Mouse (Mus musculus) CH12.LX (cell line): ENCODE results near the gene Myh8. TPM values are rescaled to one million over a fixed set of nuclear protein-coding genes. Genes with fewer than 3 reads are reported as not detected.

ENCODE experiments used
- DNase-seq: peaks from one replicate; pipeline ENCODE4 v3.0.0-alpha.2; 2013; ENCODE audit errors: extremely low read depth
- H3K27ac ChIP-seq: 2 replicates; pipeline ENCODE4 v1.5.1; 2012; ENCODE audit warnings: low read depth, mild to moderate bottlenecking, control low read depth, moderate library complexity; ENCODE audit not compliant: insufficient read depth
- H3K27me3 ChIP-seq: replicated peaks from 2 replicates; pipeline ENCODE3; 2012; ENCODE audit warnings: inconsistent platforms
- H3K36me3 ChIP-seq, 2 experiments: replicated peaks in 1 of 2; 2 replicates each; pipeline versions ENCODE3 to v1.6.1; 2012; ENCODE audit warnings: inconsistent platforms in 1 of 2, low read length in 1 of 2, mild to moderate bottlenecking in 1 of 2, mixed read lengths in 1 of 2, moderate library complexity in 1 of 2; ENCODE audit not compliant: control insufficient read depth in 1 of 2, insufficient read depth in 1 of 2
- H3K4me1 ChIP-seq, 2 experiments: 2 replicates each; pipeline ENCODE4 v1.6.1; 2012; ENCODE audit warnings: inconsistent platforms in 1 of 2, moderate library complexity in 1 of 2; ENCODE audit not compliant: insufficient read depth in 2 of 2, control insufficient read depth in 1 of 2
- H3K4me2 ChIP-seq: 2 replicates; pipeline ENCODE4 v1.6.1; 2012; ENCODE audit warnings: low read depth, mild to moderate bottlenecking, control low read depth; ENCODE audit not compliant: poor library complexity, insufficient read depth, severe bottlenecking
- H3K4me3 ChIP-seq, 3 experiments: fragments of 150-350 bp in 1 of 3; sonication (generic) in 1 of 3; replicated peaks in 1 of 3; 2 replicates each; pipeline versions ENCODE3 to v1.5.1; 2011 to 2012; ENCODE audit warnings: low read depth in 2 of 3, low read length in 2 of 3, mild to moderate bottlenecking in 2 of 3, moderate library complexity in 2 of 3, control low read depth in 1 of 3, improper control_type of control experiment in 1 of 3, inconsistent platforms in 1 of 3, mixed read lengths in 1 of 3; ENCODE audit not compliant: poor library complexity in 1 of 3
- H3K79me2 ChIP-seq: replicated peaks from 2 replicates; pipeline ENCODE4 v1.6.1; 2012; ENCODE audit warnings: mild to moderate bottlenecking, moderate library complexity; ENCODE audit not compliant: control insufficient read depth, poor library complexity, insufficient read depth, severe bottlenecking; ENCODE audit errors: extremely low read depth
- H3K9ac ChIP-seq: 2 replicates; pipeline ENCODE4 v1.6.1; 2012; ENCODE audit warnings: low read depth, mild to moderate bottlenecking, control low read depth, moderate library complexity; ENCODE audit not compliant: insufficient read depth
- H3K9me3 ChIP-seq: replicated peaks from 2 replicates; pipeline ENCODE3; 2012; ENCODE audit warnings: low read length, inconsistent platforms, mixed read lengths
- BHLHE40 ChIP-seq: IDR thresholded peaks from 2 replicates; pipeline ENCODE4 v1.6.1; 2011; ENCODE audit warnings: mild to moderate bottlenecking, low read depth, low read length, improper control_type of control experiment
- CHD1 ChIP-seq: IDR thresholded peaks from 2 replicates; pipeline ENCODE4 v1.6.1; 2012; ENCODE audit warnings: low read depth, low read length, improper control_type of control experiment, inconsistent platforms
- CHD2 ChIP-seq: IDR thresholded peaks from 2 replicates; pipeline ENCODE4 v1.6.1; 2011; ENCODE audit warnings: low read length, improper control_type of control experiment
- E2F4 ChIP-seq: IDR thresholded peaks from 2 replicates; pipeline ENCODE4 v1.6.1; 2011; ENCODE audit warnings: low read depth, low read length, improper control_type of control experiment; ENCODE audit not compliant: insufficient replicate concordance
- ELF1 ChIP-seq: IDR thresholded peaks from 2 replicates; pipeline ENCODE4 v1.6.1; 2014; ENCODE audit warnings: low read depth, mild to moderate bottlenecking, inconsistent platforms, low read length, improper control_type of control experiment
- ETS1 ChIP-seq: conservative IDR thresholded peaks from 2 replicates; pipeline ENCODE4 v1.6.1; 2012; ENCODE audit warnings: low read depth, mild to moderate bottlenecking, inconsistent platforms, low read length, improper control_type of control experiment, moderate library complexity
- GABPA ChIP-seq: IDR thresholded peaks from 2 replicates; pipeline ENCODE4 v1.6.1; 2012; ENCODE audit warnings: low read depth, low read length, improper control_type of control experiment, inconsistent platforms; ENCODE audit not compliant: insufficient replicate concordance
- HCFC1 ChIP-seq: IDR thresholded peaks from 2 replicates; pipeline ENCODE4 v1.6.1; 2012; ENCODE audit warnings: low read depth, mild to moderate bottlenecking, inconsistent platforms, low read length, improper control_type of control experiment
- JUND ChIP-seq: conservative IDR thresholded peaks from 2 replicates; pipeline ENCODE4 v1.6.1; 2011; ENCODE audit warnings: low read depth, low read length, improper control_type of control experiment
- KAT2A ChIP-seq: IDR thresholded peaks from 2 replicates; pipeline ENCODE4 v1.6.1; 2012; ENCODE audit warnings: low read length, improper control_type of control experiment, inconsistent platforms; ENCODE audit not compliant: insufficient replicate concordance
- MAFK ChIP-seq: IDR thresholded peaks from 2 replicates; pipeline ENCODE4 v1.6.1; 2011; ENCODE audit warnings: low read length, improper control_type of control experiment; ENCODE audit not compliant: insufficient replicate concordance
- MAX ChIP-seq: IDR thresholded peaks from 2 replicates; pipeline ENCODE4 v1.6.1; 2011; ENCODE audit warnings: low read length, improper control_type of control experiment
- MAZ ChIP-seq: IDR thresholded peaks from 2 replicates; pipeline ENCODE4 v1.6.1; 2012; ENCODE audit warnings: low read depth, mild to moderate bottlenecking, inconsistent platforms, low read length, improper control_type of control experiment, moderate library complexity
- MEF2A ChIP-seq: IDR thresholded peaks from 2 replicates; pipeline ENCODE4 v1.6.1; 2014; ENCODE audit warnings: low read depth, mild to moderate bottlenecking, inconsistent platforms, low read length, improper control_type of control experiment, borderline replicate concordance
- MXI1 ChIP-seq: IDR thresholded peaks from 2 replicates; pipeline ENCODE4 v1.6.1; 2011; ENCODE audit warnings: mild to moderate bottlenecking, low read depth, low read length, improper control_type of control experiment
- MYC ChIP-seq: IDR thresholded peaks from 2 replicates; pipeline ENCODE4 v1.6.1; 2011; ENCODE audit warnings: low read depth, mild to moderate bottlenecking, improper control_type of control experiment, low read length
- NELFE ChIP-seq: IDR thresholded peaks from 2 replicates; pipeline ENCODE4 v1.6.1; 2011; ENCODE audit warnings: low read depth, low read length, improper control_type of control experiment
- NRF1 ChIP-seq: IDR thresholded peaks from 2 replicates; pipeline ENCODE4 v1.6.1; 2014; ENCODE audit warnings: low read depth, mild to moderate bottlenecking, inconsistent platforms, low read length, improper control_type of control experiment, moderate library complexity
- PAX5 ChIP-seq: IDR thresholded peaks from 2 replicates; pipeline ENCODE4 v1.6.1; 2012; ENCODE audit warnings: low read length, inconsistent platforms, mixed read lengths
- POLR2AphosphoS2 ChIP-seq: IDR thresholded peaks from 2 replicates; pipeline ENCODE4 v1.6.1; 2011; ENCODE audit warnings: low read depth, low read length, improper control_type of control experiment
- RAD21 ChIP-seq: IDR thresholded peaks from 2 replicates; pipeline ENCODE4 v1.6.1; 2011; ENCODE audit warnings: low read depth, mild to moderate bottlenecking, low read length, improper control_type of control experiment, moderate library complexity
- RCOR1 ChIP-seq: conservative IDR thresholded peaks from 2 replicates; pipeline ENCODE4 v1.6.1; 2012; ENCODE audit warnings: low read depth, mild to moderate bottlenecking, inconsistent platforms, low read length, improper control_type of control experiment
- SIN3A ChIP-seq: IDR thresholded peaks from 2 replicates; pipeline ENCODE4 v1.6.1; 2012; ENCODE audit warnings: low read length, improper control_type of control experiment, inconsistent platforms
- SMC3 ChIP-seq: IDR thresholded peaks from 2 replicates; pipeline ENCODE4 v1.6.1; 2011; ENCODE audit warnings: low read depth, low read length, improper control_type of control experiment
- TCF12 ChIP-seq: IDR thresholded peaks from 2 replicates; pipeline ENCODE4 v1.6.1; 2014; ENCODE audit warnings: low read depth, mild to moderate bottlenecking, inconsistent platforms, low read length, improper control_type of control experiment
- USF1 ChIP-seq: IDR thresholded peaks from 2 replicates; pipeline ENCODE4 v1.6.1; 2014; ENCODE audit warnings: low read depth, mild to moderate bottlenecking, inconsistent platforms, low read length, improper control_type of control experiment
- USF2 ChIP-seq: conservative IDR thresholded peaks from 2 replicates; pipeline ENCODE4 v1.6.1; 2011; ENCODE audit warnings: low read depth, low read length, improper control_type of control experiment
- ZC3H11A ChIP-seq: IDR thresholded peaks from 2 replicates; pipeline ENCODE4 v1.6.1; 2012; ENCODE audit warnings: low read depth, mild to moderate bottlenecking, inconsistent platforms, low read length, improper control_type of control experiment
- ZKSCAN1 ChIP-seq: IDR thresholded peaks from 2 replicates; pipeline ENCODE4 v1.6.1; 2012; ENCODE audit warnings: low read depth, inconsistent platforms, low read length, improper control_type of control experiment, borderline replicate concordance
- ZMIZ1 ChIP-seq: IDR thresholded peaks from 2 replicates; pipeline ENCODE4 v1.6.1; 2012; ENCODE audit warnings: low read depth, mild to moderate bottlenecking, inconsistent platforms, low read length, improper control_type of control experiment
- dilution Hi-C: fragments of 300-500 bp; cut with MboI; formaldehyde crosslinking; loops from 2 replicates; pipeline ENCODE4 v1.14.3; 2020; ENCODE audit warnings: low sequenced_read_pairs; ENCODE audit not compliant: extremely low pct_unique_long_range_greater_than_20kb, extremely low pct_ligation_motif_present
- in situ Hi-C: fragments of 300-500 bp; cut with MboI; formaldehyde crosslinking; loops from 3 replicates; pipeline ENCODE4 v1.14.3; 2019; ENCODE audit warnings: low sequenced_read_pairs, low pct_ligation_motif_present, low pct_unique_long_range_greater_than_20kb, mixed read lengths
- polyA plus RNA-seq: library from polyadenylated mRNA; unstranded; fragments of >175 nt; gene quantifications from 2 replicates; pipeline ENCODE4 v1.2.1, GENCODE M21; 2012; ENCODE audit warnings: low read depth; ENCODE audit not compliant: insufficient read length
- total RNA-seq, 2 experiments: library from RNA; depleted of rRNA; stranded (reverse); fragments of 300-350 nt in 1 of 2; fragments of >200 nt in 1 of 2; gene quantifications; 2 replicates each; pipeline ENCODE4 v1.2.3; 2012 to 2014

Myh8 gene
- total and polyA plus RNA-seq, 3 experiments = 0.04 TPM; not detected in 2

DNA sequence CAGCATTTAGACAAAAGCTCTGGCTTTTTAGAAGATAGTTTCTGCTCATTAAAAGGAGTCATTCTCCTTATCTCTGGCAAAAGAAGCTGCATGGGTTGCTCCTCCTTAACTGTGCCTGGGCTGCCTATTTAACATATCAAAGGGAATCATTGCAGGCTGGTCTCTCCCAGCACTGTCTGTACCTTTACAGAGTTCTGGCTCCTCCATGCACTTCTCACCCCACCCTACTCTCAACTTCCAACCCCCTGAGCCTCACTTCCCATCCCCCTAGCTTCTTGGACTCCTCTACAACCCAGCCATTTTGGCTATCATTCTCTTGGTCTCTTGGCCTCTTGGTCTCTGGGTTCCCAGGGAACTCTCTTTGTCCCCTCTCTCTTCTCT is 68.9 kb downstream of the Myh8 start:
- Histone ChIP-seq H3K79me2 (no peaks in the 10 kb centered on the region), H3K9ac (no peak overlapping the region), H3K27ac (no peak overlapping the region), H3K36me3 (no peaks in the 10 kb centered on the region), H3K27me3 (no peaks in the 10 kb centered on the region), H3K4me3 (no peak overlapping the region), H3K4me2 (no peak overlapping the region)
- dilution Hi-C loops = no loop called here
- DNase-seq = no peak
- TF ChIP-seq USF1 (no peak), CHD1 (no peak), MXI1 (no peak), MEF2A (no peak), MAX (no peak), NELFE (no peak), POLR2AphosphoS2 (no peak), ZKSCAN1 (no peak), GABPA (no peak)
- TF ChIP-seq, all 38 proteins: peak for 0
- Histone ChIP-seq H3K9me3 (no peaks in the 10 kb centered on the region), H3K4me1 (peaks cover 0 to 6% of the 10 kb centered on the region in 2 experiments; a peak in 1 of 4 replicates)
- in situ Hi-C loops = loop anchor here (10.0 to 25.0 kb wide), 2 partner anchors 321 to 434 kb away; partner anchors contain the start of genes Pirt and Tmem220

DNA sequence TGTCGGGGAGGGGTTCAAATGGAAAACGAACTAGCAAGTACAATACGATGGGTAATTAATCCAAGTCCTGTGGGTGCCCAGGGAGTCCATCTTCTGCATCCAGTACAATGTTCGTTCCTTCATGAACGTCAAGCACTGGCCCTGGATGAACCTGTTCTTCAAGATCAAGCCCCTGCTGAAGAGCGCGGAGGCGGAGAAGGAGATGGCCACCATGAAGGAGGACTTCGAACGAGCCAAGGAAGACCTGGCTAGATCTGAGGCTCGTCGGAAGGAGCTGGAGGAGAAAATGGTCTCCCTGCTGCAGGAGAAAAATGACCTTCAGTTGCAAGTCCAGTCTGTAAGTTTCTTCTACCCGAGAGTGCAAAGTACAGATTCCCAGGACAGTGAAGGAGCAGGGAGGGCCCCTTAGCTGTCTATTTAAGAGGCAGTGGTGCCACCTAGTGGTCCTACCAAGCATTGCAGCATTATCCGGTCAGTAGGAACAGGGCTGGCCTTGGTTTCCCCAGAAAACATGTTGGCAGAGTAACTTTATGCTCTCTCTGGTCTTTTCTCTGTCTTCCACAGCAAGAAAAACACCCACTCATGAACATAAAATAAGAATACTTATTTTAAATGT is 73.3 kb downstream of the Myh8 start:
- DNase-seq = peak; percentile 85
- Histone ChIP-seq H3K4me2 (no peak overlapping the region), H3K27ac (no peak overlapping the region), H3K79me2 (no peaks in the 10 kb centered on the region), H3K9ac (no peak overlapping the region), H3K27me3 (no peaks in the 10 kb centered on the region), H3K36me3 (no peaks in the 10 kb centered on the region), H3K4me1 (no peaks in the 10 kb centered on the region), H3K9me3 (no peaks in the 10 kb centered on the region), H3K4me3 (no peak overlapping the region)
- dilution Hi-C loops = no loop called here
- in situ Hi-C loops = loop anchor here (5.0 kb wide), 2 partner anchors 98 to 238 kb away; no protein-coding TSS in a partner anchor
- TF ChIP-seq TCF12 (peak; percentile 41; the same call in 1 of the 2 replicates), HCFC1 (no peak), KAT2A (no peak), MAX (no peak; the same call in 1 of the 2 replicates), CHD1 (no peak), MYC (peak; percentile 60; the same call in 1 of the 2 replicates), CHD2 (no peak), SMC3 (peak; percentile 99), ETS1 (no peak), MAZ (no peak), SIN3A (no peak), E2F4 (no peak), GABPA (no peak), PAX5 (no peak), USF2 (no peak), ZKSCAN1 (no peak), USF1 (no peak), JUND (no peak), NRF1 (no peak), RCOR1 (no peak), POLR2AphosphoS2 (no peak), BHLHE40 (0 out of 2 replicates have a peak, but pooled peaks have one; percentile 14), ELF1 (no peak), ZMIZ1 (no peak), MXI1 (no peak), ZC3H11A (peak; percentile 95), MAFK (no peak), RAD21 (peak; percentile 100)
